Mouse (Mus musculus) embryonic facial prominence, embryonic 10.5 days (tissue): Measurements from ENCODE around the gene Otulin. TPM values are rescaled to one million over a fixed set of nuclear protein-coding genes. Genes with fewer than 3 reads are reported as not detected.

Source experiments
- DNase-seq: peaks from one replicate; pipeline ENCODE4 v3.0.0-alpha.2; 2017; ENCODE audit warnings: low spot score
- H3K27ac ChIP-seq: fragments of 300-500 bp; sonication (generic); replicated peaks from 2 replicates; pipeline ENCODE4 v1.5.1; 2016; ENCODE audit warnings: mild to moderate bottlenecking
- H3K27me3 ChIP-seq: fragments of 300-500 bp; sonication (generic); replicated peaks from 2 replicates; pipeline ENCODE4 v1.6.1; 2016; ENCODE audit warnings: low read depth, mild to moderate bottlenecking; ENCODE audit not compliant: poor library complexity, severe bottlenecking
- H3K36me3 ChIP-seq: fragments of 300-500 bp; sonication (generic); replicated peaks from 2 replicates; pipeline ENCODE4 v1.6.1; 2016; ENCODE audit warnings: mild to moderate bottlenecking, moderate library complexity
- H3K4me1 ChIP-seq: fragments of 300-500 bp; sonication (generic); 2 replicates; pipeline ENCODE4 v1.6.1; 2016
- H3K4me3 ChIP-seq: fragments of 300-500 bp; sonication (generic); 2 replicates; pipeline ENCODE4 v1.5.1; 2016; ENCODE audit warnings: mild to moderate bottlenecking, moderate library complexity
- H3K9me3 ChIP-seq: fragments of 300-500 bp; sonication (generic); 2 replicates; pipeline ENCODE4 v1.6.1; 2016; ENCODE audit warnings: mild to moderate bottlenecking
- WGBS: fragments of 180-500 bp; shearing (Covaris S2); methylation state at CpG from one replicate; pipeline ENCODE4 v1.1.7; 2016; 5-methylcytosine and 5-hydroxymethylcytosine counted together
- polyA plus RNA-seq: library from polyadenylated mRNA; unstranded; fragments of >200 nt; fragmentation: Nextera tagmentation; extraction: Ambion mirVana; gene quantifications from 2 replicates; pipeline ENCODE4 v1.2.1, GENCODE M21; 2016

Otulin gene
- polyA plus RNA-seq, 1 experiment from 2014 or later = 27.7 TPM

GRCm38 (mm10) chr15:27623286-27623685 is 7.2 kb downstream of the Otulin start:
- no peak for DNase-seq
- H3K27me3 ChIP-seq = no peaks in the 10 kb centered on the region
- no peaks in the 10 kb centered on the region for H3K4me1 ChIP-seq
- H3K9me3 ChIP-seq = no peaks in the 10 kb centered on the region
- no peak overlapping the region for H3K4me3 ChIP-seq
- H3K36me3 ChIP-seq = peaks cover 84% of the 10 kb centered on the region
- 93% methylated on average over 6 of the region's 6 CpGs for WGBS
- no peak overlapping the region for H3K27ac ChIP-seq

- Histone ChIP-seq H3K27me3 (no peaks in the 10 kb centered on the region), H3K36me3 (peaks cover 85% of the 10 kb centered on the region), H3K4me3 (no peak overlapping the region), H3K9me3 (no peaks in the 10 kb centered on the region), H3K27ac (no peak overlapping the region), H3K4me1 (no peaks in the 10 kb centered on the region)
- WGBS = 87% methylated on average over 6 of the region's 6 CpGs
- no peak for DNase-seq
Observed at GRCm38 (mm10) chr15:27620475-27621185, 9.9 kb downstream of the Otulin start.

- Histone ChIP-seq H3K4me3 (no peak overlapping the region), H3K9me3 (no peaks in the 10 kb centered on the region), H3K4me1 (no peaks in the 10 kb centered on the region), H3K27me3 (no peaks in the 10 kb centered on the region), H3K36me3 (peaks cover 88% of the 10 kb centered on the region), H3K27ac (no peak overlapping the region)
- WGBS = 90% methylated on average over 3 of the region's 3 CpGs
- DNase-seq = no peak
Observed at GRCm38 (mm10) chr15:27619683-27620082, 10.8 kb downstream of the Otulin start.

GRCm38 (mm10) chr15:27618778-27619533 is 11.5 kb downstream of the Otulin start:
- Histone ChIP-seq H3K36me3 (peaks cover 89% of the 10 kb centered on the region), H3K27me3 (no peaks in the 10 kb centered on the region)

GRCm38 (mm10) chr15:27617227-27617626 is 13.3 kb downstream of the Otulin start:
- Histone ChIP-seq H3K4me1 (no peaks in the 10 kb centered on the region), H3K4me3 (no peak overlapping the region), H3K27ac (no peak overlapping the region), H3K9me3 (no peaks in the 10 kb centered on the region), H3K36me3 (peaks cover 74% of the 10 kb centered on the region), H3K27me3 (no peaks in the 10 kb centered on the region)
- DNase-seq = no peak
- WGBS = 93% methylated on average over 3 of the region's 3 CpGs

More at GRCm38 (mm10) chr15:27618778-27619533, 11.5 kb downstream of the Otulin start:
- no peak for DNase-seq
- no peak overlapping the region for H3K27ac ChIP-seq
- H3K9me3 ChIP-seq = no peaks in the 10 kb centered on the region
- no peak overlapping the region for H3K4me3 ChIP-seq
- 87% methylated on average over 6 of the region's 6 CpGs for WGBS
- H3K4me1 ChIP-seq = no peaks in the 10 kb centered on the region

GRCm38 (mm10) chr15:27616159-27616558 is 14.3 kb downstream of the Otulin start:
- Histone ChIP-seq H3K4me1 (no peaks in the 10 kb centered on the region), H3K27ac (no peak overlapping the region), H3K27me3 (no peaks in the 10 kb centered on the region), H3K4me3 (no peak overlapping the region), H3K36me3 (peaks cover 77% of the 10 kb centered on the region), H3K9me3 (no peaks in the 10 kb centered on the region)
- 88% methylated on average over 4 of the region's 4 CpGs for WGBS
- DNase-seq = no peak

GRCm38 (mm10) chr15:27613255-27613654 is 17.2 kb downstream of the Otulin start:
- 95% methylated on average over 4 of the region's 4 CpGs for WGBS
- Histone ChIP-seq H3K27ac (no peak overlapping the region), H3K27me3 (no peaks in the 10 kb centered on the region), H3K4me1 (no peaks in the 10 kb centered on the region), H3K9me3 (no peaks in the 10 kb centered on the region), H3K36me3 (peaks cover 73% of the 10 kb centered on the region), H3K4me3 (no peak overlapping the region)
- no peak for DNase-seq

GRCm38 (mm10) chr15:27612533-27613221 is 17.8 kb downstream of the Otulin start:
- Histone ChIP-seq H3K4me1 (no peaks in the 10 kb centered on the region), H3K4me3 (no peak overlapping the region), H3K36me3 (peaks cover 73% of the 10 kb centered on the region), H3K27me3 (no peaks in the 10 kb centered on the region), H3K27ac (no peak overlapping the region), H3K9me3 (no peaks in the 10 kb centered on the region)
- 62% methylated on average over 6 of the region's 6 CpGs for WGBS
- DNase-seq = peak; percentile 67

GRCm38 (mm10) chr15:27609554-27609953 is 20.9 kb downstream of the Otulin start:
- Histone ChIP-seq H3K36me3 (peaks cover 72% of the 10 kb centered on the region), H3K4me1 (no peaks in the 10 kb centered on the region), H3K9me3 (no peaks in the 10 kb centered on the region), H3K27me3 (no peaks in the 10 kb centered on the region), H3K27ac (no peak overlapping the region), H3K4me3 (no peak overlapping the region)
- DNase-seq = no peak
- WGBS = 87% methylated on average over 4 of the region's 4 CpGs

GRCm38 (mm10) chr15:27605252-27605651 is 25.2 kb downstream of the Otulin start:
- H3K4me1 ChIP-seq = no peaks in the 10 kb centered on the region
- H3K9me3 ChIP-seq = no peaks in the 10 kb centered on the region
- 82% methylated on average over 3 of the region's 3 CpGs for whole genome bisulfite sequencing
- H3K4me3 ChIP-seq = no peak overlapping the region
- DNase-seq = no peak
- no peak overlapping the region for H3K27ac ChIP-seq
- peaks cover 74% of the 10 kb centered on the region for H3K36me3 ChIP-seq
- H3K27me3 ChIP-seq = no peaks in the 10 kb centered on the region

- Histone ChIP-seq H3K9me3 (no peaks in the 10 kb centered on the region), H3K36me3 (peaks cover 72% of the 10 kb centered on the region), H3K27ac (no peak overlapping the region), H3K4me3 (no peak overlapping the region), H3K4me1 (no peaks in the 10 kb centered on the region), H3K27me3 (no peaks in the 10 kb centered on the region)
- no peak for DNase-seq
- WGBS = 91% methylated on average over 3 of the region's 3 CpGs
Observed at GRCm38 (mm10) chr15:27604558-27604957, 25.9 kb downstream of the Otulin start.

- WGBS = 93% methylated on average over 5 of the region's 5 CpGs
- H3K36me3 ChIP-seq = peaks cover 46% of the 10 kb centered on the region
- H3K27ac ChIP-seq = no peak overlapping the region
Observed at GRCm38 (mm10) chr15:27600524-27600923, 30.0 kb downstream of the Otulin start.

More at GRCm38 (mm10) chr15:27600524-27600923, 30.0 kb downstream of the Otulin start:
- DNase-seq = no peak
- H3K4me1 ChIP-seq = peaks cover 11% of the 10 kb centered on the region
- no peaks in the 10 kb centered on the region for H3K9me3 ChIP-seq
- H3K4me3 ChIP-seq = no peak overlapping the region
- no peaks in the 10 kb centered on the region for H3K27me3 ChIP-seq
